Mouse (Mus musculus) embryo, embryonic 10 days (tissue): Measurements from ENCODE around the gene Gm28230.
A peak's percentile ranks its signal among the peaks of the same experiment; 100 is the strongest.

Source experiments
- DNase-seq: peaks from one replicate; pipeline ENCODE4 v3.0.0-alpha.2; 2015; ENCODE audit warnings: low spot score

The Gm28230 gene

DNA sequence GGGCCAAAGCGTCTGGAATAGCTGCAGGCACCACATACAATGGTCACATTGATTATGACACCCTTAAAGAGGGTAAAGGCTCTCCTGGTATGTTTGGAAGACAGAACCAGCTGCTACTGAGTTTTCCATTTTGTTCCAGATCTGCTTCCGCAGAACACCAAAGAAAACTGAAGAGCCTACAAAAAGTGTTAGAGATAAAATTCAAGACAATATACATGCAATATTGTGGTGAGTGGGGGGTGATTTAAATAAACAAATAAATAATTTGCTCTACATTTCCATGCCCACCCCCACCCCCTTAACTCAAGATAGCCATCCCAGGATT is 12.9 kb downstream of the Gm28230 start:
- no peak for DNase-seq

DNA sequence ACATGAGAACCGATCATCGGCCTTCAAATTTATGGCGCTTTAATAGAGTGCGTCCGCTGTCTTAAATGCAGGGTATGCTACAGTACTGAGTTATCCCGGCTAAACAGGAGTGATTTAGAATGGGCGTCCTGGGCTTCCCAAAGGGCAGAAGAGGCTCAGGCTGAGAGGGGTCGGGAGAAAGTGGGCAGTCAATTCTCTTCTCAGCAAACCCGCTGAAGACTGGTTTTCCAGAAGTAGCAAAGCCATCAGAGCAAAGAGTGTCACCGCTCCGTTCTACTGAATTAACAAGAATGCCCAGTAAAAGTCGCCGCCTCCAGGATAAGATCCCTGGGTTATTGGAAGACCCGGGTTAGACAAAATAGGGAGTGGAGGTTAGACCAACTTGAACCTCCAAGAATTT is 13.3 kb downstream of the Gm28230 start:
- peak; percentile 54 for DNase-seq

DNA sequence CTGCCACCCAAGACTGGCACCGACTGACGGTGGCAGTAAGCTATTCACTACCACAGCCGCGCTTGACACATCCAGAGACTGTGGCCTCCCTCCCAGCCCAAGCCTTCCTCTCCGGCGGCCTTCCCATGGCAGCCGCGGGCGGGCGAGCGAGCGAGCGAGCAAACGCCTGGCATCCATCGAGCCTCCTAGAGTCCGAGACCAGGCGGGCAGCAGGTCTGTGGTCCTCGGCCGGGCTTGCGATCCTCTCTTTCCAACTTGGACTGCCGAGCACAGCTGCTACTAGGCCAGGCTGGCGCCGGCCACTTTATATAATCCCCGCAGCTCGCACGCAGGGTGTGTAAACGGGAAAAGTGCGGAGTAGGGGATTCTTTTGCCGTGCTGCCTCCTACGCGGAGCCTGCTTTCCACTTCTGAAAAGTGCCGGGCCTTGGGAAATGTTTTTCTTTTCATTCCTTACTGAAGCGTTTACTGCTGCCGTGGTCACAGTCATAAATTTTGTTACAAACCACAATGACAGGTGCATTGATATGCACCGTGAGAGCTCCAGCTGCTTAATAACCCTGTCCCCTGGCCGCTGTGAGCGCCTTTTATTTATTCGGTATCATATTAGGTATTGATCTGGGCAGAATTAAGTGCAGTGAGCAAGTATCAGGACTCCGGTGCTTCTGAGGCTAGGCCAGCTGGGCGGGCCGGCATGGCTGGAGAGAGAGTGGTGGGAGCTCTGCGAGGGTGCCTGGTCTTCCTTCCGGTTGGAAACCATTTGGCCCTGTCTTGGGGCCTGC is 14.0 kb downstream of the Gm28230 start:
- DNase-seq = peak; percentile 53

DNA sequence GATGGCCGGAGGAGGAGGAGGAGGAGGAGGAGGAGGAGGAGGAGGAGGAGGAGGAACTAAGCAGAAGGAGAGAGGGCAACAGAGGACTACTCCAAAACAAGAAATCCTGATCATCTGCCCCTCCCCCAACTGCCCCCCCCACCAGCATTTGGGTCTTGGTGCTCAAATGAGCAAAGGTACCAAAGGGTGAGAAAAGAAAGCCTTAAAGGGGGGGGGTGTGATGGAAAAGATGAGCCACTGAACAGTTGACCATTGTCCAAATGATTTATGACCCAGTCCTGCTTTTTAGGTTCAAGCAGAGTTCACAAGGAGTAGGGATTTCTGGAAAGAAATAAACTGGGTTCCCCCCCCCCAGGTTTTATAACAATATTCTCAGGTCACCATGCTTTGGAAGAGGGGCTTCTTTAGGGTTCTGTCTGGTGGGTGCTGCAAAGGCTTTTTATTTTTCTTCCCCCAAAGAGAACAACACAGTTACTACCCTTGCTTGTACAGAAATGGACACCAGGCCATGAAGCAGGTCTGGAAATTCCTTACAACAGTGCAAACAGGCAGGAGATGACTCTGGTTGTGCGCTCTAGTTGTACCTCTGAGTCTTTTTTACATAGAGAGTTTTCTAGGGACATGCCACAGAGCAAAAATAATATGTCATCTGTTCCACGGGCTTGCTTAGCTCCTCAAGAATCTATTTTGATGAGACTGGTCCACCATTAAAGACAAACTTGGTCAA is 14.9 kb downstream of the Gm28230 start:
- DNase-seq = peak; percentile 66

DNA sequence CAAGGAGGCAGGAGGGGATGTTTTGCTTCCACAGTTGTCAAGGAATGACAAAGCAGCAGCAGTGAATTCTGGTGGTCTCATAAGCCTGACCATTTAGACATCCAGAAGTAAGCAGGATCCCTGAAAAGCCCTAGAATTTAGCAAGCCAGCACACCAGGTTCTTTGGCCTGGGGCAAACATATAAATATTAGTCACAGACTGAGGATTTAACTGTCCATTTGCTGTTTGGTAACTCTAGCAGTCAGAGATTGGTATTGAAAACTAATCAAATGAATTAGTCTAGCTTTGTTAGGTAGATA is 15.4 kb downstream of the Gm28230 start:
- no peak for DNase-seq

DNA sequence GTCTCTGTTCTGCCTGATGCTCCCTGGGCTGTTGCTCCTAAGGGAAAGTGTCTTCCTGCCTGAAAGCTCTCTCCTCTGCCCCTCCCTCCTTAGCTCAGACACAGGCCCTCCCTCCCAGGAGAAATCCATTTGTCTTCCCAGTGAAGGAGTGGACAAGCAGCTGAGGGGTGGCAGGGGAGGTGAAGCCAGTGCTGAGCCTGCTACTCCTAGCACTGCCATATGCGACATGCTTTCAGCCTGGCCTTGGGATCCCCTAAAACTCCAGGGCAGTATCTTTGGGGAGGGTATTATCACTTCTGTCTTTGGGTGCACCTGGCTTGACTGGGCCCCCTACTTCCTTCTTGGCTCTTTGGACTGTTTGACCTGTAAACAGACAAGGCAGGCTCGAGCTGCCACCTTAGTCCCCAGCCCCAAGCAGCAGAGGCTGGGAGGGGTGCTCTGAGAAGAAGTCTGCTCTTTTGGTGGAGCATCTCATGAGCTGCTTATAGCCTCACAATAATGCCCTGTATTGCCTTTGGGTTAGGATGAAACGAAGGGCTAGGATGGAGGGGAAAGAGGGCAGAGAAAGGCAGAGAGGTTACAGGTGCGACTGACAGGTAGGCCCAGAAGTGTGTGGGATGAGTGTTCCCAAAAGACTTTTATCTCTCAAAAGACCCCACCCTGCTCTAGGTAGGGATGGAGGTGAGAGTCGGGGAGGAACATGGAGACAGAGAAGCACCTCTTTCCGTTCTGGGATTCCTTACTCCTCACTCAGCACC is 19.2 kb downstream of the Gm28230 start:
- peak; percentile 82 for DNase-seq

DNA sequence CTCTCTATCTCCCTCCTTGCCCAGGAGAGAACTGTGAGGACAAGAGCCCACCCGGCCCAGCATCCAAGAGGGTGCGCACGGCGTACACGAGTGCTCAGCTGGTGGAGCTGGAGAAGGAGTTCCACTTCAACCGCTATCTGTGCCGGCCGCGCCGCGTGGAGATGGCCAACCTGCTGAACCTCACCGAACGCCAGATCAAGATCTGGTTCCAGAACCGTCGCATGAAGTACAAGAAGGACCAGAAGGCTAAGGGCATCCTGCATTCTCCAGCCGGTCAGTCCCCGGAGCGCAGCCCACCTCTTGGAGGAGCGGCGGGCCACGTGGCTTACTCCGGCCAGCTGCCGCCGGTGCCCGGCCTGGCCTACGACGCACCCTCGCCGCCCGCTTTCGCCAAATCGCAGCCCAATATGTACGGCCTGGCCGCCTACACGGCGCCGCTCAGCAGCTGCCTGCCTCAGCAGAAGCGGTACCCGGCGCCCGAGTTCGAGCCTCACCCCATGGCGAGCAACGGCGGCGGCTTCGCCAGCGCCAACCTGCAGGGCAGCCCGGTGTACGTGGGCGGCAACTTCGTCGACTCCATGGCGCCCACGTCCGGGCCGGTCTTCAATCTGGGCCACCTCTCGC is 19.9 kb downstream of the Gm28230 start:
- DNase-seq = peak; percentile 45

DNA sequence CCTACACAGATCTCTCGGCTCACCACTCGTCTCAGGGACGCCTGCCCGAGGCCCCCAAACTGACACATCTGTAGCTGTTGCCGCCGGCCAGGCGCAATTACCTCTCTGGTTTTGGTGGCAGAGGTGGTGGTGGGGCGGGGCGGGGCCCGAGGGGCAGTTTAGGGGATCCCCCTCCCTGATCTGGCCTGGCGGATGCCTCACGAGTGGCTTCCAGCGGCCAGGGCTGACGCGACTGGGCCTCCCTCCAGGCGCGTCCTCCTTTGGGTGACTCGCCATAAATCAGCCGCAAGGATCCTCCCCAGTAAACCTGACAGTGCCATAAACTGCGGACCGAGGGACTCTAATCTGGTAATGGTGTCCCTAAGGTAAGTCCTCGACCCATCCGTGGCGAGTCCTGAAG is 20.5 kb downstream of the Gm28230 start:
- DNase-seq = peak; percentile 68

DNA sequence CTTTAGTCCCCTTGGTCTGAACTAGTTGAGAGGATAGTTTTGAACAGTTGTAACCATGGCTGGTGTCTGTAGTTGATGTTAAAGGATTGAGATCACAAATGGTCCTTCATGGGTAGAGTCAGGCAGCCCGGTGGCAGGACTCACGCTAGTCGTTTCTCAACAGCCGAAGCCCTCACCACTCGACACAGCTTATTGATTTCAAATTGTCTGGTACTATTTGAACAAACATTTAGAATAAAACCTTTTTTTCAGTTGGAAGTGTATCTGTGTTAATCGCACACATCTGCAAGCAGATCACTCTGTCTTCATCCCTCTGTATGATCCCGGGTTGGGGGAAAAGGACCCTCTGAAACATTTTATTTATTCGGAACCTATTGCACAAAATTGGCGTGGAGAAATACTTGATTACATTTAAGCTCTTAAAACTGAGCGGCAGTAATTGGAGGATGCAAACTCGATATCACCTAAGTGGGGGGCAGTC is 21.2 kb downstream of the Gm28230 start:
- peak; percentile 49 for DNase-seq

DNA sequence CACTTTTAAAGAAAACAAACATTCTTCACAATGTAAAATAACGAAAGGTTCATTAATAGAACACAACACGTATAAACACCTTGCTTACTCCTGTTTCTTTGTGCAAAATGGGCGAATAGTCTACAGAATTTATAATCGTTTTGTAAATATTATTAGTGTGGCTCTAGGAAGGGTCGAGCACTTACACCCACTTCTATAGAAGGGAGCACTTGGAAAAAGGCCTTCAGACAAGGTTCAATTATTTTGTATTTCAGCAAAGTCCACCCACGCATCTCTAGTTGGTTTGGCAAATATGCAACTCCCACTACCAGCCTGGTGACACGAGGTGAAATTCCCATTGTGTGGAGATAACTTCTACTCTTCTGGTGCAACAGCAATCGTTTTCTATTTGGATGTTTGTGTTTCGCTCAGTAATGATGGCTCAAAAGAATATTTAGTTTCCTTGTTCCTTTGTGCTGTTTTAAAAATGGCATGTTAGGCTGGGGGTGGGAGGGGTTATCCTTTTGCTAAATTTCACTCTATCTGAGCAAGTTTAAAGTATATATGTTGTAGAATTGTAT is 22.0 kb downstream of the Gm28230 start:
- peak; percentile 30 for DNase-seq

DNA sequence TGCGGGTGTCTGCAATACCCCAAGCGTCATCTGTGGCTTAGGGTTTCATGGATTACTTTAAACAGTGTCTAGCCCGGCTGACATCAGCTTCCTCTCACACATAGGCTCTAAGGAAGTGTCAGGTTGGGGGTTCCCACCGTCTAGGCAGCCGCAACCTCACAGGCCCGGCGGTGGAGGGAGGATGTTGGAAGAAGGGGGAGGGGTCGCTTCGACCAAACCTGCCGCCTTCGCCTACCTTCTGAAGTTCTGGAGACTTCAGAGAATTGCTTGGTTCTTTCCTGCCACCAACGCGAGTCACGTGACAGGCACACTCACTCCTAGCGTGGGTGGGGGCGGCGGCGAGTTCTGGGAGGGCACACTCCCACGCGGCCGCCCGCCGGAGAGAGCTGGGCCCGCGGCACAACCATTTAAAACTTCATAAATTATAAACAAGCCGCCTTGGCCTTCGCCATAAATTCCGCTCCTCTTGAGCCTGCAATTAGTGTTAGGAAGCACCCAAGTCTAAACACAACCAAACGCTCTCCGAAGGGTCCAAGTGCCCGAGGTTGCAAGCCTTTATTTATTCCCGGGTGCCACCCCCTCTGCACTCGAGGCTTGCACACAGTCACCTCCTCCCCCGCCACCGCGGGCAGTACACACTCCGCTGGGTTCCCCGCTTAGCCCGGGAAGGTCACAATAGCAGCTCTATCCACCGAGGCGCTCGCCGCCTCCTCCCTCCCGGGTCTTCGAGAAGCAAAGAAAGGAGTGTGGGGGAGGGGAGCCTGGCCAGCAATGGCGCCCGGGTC is 23.0 kb downstream of the Gm28230 start:
- peak; percentile 88 for DNase-seq

DNA sequence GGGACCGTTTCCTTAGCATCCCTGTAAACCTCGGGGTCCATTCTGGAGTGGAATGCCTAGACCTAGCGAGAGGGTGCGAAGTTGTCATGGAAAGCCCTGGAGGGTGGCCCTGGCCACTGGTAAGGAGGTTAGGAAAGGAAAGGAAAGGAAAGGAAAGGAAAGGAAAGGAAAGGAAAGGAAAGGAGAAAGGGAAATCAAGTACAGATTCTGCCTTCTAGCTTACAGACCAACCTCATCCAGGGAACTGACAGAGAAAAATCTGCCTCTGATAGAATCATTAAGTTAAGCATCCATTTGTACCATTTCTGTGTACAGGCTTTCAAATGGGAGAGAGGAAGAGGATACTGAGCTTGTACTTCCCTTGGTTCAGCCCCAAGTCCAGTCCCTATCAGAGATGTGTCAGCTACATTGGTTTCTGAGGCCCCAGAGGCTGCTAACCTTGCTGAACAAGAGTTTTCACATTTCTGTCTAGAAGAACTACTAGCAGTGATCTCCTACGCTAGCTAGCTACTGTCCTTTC is 24.3 kb downstream of the Gm28230 start:
- no peak for DNase-seq

DNA sequence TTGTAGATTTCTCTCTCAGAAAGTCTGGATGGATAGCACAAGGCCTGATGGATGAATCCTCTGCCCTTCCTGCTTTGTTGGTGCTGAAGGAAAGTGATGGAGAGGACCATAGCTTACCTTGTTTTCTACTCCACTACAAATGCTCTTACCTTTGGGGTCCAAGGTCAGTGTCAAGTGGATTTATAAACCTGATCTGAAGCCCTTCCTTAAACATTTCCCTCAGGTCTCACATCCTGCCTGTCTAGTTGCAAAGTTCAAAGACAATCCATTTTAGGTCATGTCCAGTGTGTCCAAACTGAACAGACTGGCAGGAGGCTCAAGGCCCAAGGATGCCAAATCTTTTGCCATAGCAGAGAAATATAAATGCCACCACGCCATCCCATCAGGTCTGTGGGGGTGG is 25.3 kb downstream of the Gm28230 start:
- DNase-seq = no peak

DNA sequence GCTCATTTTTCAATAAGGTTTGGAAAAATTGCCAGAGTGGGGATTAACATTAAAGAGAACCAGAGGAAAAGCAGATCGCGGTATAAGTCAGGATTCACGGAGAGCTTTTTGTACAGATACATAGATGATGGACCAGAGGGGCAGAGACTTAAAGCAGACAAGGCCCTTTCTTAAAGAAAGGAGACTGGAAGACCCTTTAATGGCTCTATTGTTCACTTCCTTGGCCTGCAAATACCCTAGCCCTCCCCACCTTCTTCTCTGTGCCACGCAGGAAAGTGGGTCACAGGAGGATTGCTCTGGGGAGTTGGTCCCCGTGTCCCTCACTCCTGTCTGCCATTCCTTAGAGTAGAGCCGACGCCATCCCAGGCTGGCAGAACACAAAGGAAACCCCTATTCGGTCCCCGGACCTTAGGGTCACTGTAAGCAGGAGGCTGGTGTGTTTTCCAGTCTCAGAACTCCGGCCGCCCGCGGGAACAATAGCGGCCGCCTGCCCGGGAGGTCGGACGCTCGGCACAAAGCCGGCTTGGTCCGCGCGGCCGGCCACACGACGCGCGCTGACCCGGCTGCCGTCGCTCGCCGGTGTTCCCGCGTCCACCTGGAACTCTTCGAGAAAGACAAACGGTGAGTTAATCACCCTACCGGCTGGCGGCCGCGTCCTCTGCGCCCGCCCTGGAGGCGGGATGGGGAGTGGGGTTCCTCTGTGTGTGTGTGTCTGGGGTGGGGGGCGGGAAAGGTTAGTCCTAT is 26.1 kb downstream of the Gm28230 start:
- peak; percentile 78 for DNase-seq

DNA sequence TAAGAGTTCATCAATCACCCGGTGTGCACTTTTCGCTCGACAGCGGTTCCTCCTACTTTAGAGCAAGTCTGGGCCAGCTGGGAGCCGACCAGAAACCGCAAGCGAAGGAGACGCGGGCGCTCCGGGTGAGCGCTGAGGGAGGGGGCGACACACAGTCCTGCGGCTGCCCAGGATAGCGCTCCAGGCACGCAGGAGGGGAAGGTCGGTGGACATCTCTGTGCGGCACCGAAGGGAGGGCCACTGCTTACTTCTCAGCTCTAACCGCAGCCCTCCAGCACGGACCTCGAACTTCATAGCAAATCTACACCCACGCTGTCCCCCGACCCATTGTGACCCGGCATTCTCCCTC is 26.6 kb downstream of the Gm28230 start:
- no peak for DNase-seq

DNA sequence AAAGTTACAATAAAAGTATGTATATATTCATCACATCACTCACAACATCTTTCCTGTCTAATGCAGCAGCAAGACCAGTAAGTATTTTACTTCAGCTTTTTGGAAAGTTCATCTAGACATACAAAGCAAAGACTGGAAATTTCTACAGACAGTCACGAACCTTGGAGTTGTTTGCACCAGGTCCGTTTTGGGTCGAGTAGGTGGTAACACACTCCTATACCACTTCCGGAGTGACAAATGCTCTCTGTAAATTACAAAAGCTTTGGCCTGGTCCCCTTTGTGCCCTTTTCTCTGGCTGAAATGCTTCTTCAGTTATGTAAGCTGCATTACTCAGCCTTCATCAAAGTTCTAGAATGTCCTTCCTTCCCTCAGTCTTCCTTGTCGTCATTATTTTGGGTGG is 27.2 kb downstream of the Gm28230 start:
- no peak for DNase-seq

DNA sequence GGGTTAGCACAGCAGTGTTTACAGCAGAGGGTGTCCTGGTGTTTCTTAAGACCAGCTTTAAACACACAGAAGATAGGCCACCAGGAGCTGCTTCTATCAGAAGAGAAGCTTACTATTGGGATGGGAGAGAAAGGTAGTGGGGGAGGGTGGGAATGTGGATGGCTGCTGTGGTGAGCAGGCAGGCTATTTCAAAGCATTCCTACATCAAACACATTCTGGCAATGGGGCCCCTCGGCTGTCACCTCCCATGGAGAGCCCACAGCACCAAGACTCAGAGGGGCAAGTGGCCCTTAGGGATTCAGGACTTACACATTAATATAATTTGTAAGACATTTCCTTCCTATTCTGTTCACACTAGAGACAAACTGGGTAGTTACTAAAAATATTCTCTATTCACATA is 33.6 kb downstream of the Gm28230 start:
- peak; percentile 44 for DNase-seq

DNA sequence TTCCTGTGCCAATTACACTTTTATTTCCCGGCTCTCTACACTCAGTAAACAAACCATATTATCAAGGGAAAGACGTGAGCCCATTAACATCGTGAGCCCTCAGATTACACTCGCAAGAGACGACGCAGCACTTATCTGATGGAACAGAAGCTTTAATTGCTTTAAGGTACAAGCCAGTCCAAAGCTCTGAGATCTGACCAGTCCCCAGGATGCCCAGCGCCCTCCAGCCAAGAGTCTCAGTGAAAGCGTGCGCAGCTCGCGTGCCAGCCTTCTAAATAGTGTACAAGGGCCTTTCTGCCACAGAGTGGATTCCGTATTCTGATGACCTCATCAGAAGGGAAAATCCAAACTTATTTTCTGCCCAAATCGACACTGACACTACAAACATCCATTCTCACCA is 35.4 kb downstream of the Gm28230 start:
- DNase-seq = peak; percentile 37

DNA sequence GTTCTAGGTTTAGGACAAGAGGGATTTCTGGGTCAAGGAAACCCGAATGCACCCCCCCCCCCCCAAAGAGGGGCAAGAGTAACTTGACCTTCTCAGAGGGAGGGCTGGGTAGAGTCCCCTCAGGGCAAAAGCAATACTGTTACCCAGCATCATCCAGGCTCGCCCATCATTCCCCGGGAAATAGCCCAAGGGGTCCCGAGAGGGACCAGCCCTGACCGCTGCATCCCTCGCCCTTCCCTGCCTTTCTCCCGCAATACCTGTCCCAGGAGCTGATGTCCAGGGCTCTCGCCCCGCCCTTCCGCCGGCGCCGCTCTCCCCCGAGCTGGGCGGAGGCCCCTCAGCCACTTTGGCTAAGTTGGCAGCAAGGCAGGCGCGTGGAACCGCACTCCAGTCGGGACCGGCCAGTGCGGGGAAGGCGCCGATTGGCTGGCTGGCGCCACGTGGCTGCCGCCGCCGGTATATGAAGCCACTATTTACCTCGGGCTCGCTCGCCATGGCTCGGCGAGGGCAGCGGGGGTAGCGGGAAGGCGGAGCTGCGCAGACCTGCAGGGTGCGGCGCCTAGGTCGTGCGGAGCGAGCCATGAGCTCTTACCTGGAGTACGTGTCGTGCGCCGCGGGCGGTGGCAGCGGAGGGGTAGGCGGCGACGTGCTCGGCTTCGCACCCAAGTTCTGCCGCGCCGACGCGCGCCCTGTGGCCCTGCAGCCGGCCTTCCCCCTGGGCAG is 36.2 kb downstream of the Gm28230 start, which contains the start of gene Hoxd1:
Gene Hoxd1 (plus strand): TSS at position 459 of the 723 bp plus-strand sequence.
- DNase-seq = peak; percentile 84

DNA sequence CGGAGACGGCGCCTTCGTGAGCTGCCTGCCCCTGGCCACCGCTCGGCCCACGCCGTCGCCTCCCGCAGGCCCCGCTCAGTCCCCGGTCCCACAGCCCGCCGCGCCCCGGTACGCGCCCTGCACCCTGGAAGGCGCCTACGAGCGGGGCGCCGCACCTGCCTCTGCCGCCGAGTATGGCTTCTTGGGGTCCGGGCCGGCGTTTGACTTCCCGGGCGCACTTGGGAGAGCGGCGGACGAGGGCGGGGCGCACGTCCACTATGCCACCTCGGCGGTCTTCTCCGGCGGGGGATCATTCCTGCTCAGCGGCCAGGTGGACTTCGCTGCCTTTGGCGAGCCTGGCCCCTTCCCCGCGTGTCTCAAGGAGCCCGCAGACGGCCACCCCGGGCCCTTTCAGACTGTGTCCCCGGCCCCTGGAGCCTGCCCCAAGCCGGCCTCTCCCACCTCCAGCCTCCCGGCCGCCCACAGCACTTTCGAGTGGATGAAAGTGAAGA is 36.8 kb downstream of the Gm28230 start:
- DNase-seq = no peak
